16 mouse cellular contexts compared by ENCODE assay signal in genomic region chr4:95518382-95518781, GRCm38 (mm10).
"Had no signal": no experiment of that assay in that cellular context is flagged by ENCODE, and none has a peak within 500 bp of the region (broad histone marks: within the 10 kb centered on the region; RNA-seq: fewer than 3 reads in every experiment).

No protein-coding gene starts in this region.

- H3K27me3 ChIP-seq: neural tube, embryonic 13.5 days; neural tube, embryonic 15.5 days; stomach, embryonic 15.5 days had no signal

- H3K27ac ChIP-seq: neural tube, embryonic 13.5 days; neural tube, embryonic 15.5 days; stomach, embryonic 15.5 days; stomach, postnatal 0 days had no signal

- H3K36me3 ChIP-seq: neural tube, embryonic 13.5 days; neural tube, embryonic 15.5 days; stomach, embryonic 15.5 days had no signal

- DNase-seq: retina, postnatal 1 day; right cerebral cortex, adult 18-20 months; right cerebral cortex, postnatal 14 days; right cerebral cortex, postnatal 25 days; right cerebral cortex, postnatal 4 days; spleen, adult 18-20 months; thymus, adult 18-20 months; thymus, adult 2 months; thymus, postnatal 14 days; thymus, postnatal 25 days; thymus, postnatal 36 days; thymus, postnatal 4 days had no signal

- H3K9ac ChIP-seq: neural tube, embryonic 13.5 days; neural tube, embryonic 15.5 days; stomach, embryonic 15.5 days had no signal

- H3K4me2 ChIP-seq: neural tube, embryonic 13.5 days; neural tube, embryonic 15.5 days; stomach, embryonic 15.5 days had no signal

- H3K9me3 ChIP-seq: neural tube, embryonic 13.5 days; neural tube, embryonic 15.5 days; stomach, embryonic 15.5 days had no signal

- H3K4me1 ChIP-seq: neural tube, embryonic 15.5 days; stomach, embryonic 15.5 days had no signal

- H3K4me3 ChIP-seq: neural tube, embryonic 13.5 days; neural tube, embryonic 15.5 days; stomach, embryonic 15.5 days had no signal
